Mouse (Mus musculus) activated CD4-positive, CD25-positive, alpha-beta regulatory T cell, adult 9 weeks (primary cell): Measurements from ENCODE around the gene Ogdhl. TPM values are rescaled to one million over a fixed set of nuclear protein-coding genes. Genes with fewer than 3 reads are reported as not detected.

Experiments used
- polyA plus RNA-seq: library from polyadenylated mRNA; unstranded; fragments of 100-300 nt; shearing (Covaris generic); gene quantifications from one replicate; pipeline ENCODE4 v1.2.1, GENCODE M21; 2017

Ogdhl gene
- polyA plus RNA-seq: not detected

DNA sequence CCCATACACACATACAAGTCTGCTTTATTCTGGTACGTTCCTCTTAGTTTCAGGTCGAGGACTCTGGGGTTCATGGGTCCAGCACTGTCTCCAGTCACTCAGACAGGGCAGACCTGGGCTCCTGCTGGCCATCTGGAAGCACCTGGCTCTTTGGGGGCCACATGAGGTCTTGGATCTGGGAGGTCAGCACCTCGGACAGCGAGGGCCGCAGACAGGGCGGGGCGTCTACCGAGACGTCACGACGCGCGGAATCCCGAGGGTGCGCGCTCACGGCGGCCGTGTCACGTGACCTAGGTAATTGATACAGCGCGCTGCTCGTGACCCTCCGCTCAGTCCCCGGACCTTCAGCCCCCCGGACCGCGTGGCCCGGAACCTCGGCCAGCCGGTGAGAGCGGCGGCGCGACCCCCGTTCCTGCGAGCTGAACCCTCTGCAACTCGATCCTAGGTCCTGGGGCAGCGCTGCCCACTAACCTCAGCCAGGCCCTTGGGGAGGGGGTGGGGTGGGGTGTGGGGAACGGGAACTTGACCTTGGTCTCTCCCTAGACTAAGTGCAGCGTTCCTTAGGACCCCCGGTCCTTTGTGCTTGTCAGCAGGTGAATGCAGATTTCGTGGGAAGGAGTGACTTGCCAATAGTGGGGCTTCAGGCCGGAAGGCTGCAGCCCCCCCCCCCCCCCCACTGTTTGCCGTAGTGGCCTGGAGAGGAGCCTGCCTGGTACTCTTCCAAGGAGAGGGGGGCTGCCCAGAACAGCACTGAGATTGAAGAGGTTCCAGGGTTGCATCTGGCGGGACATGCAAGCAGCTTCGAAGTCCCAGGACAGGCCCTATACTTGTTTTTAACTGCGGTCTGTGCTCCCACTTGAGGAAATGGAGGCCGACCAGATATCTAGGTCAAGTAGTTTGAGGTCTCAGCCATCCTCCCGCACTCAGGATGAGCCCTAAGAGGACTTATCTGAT, at the start of gene Ogdhl:
Ogdhl (plus strand) TSS at position 288 of the 954 bp plus-strand sequence.

DNA sequence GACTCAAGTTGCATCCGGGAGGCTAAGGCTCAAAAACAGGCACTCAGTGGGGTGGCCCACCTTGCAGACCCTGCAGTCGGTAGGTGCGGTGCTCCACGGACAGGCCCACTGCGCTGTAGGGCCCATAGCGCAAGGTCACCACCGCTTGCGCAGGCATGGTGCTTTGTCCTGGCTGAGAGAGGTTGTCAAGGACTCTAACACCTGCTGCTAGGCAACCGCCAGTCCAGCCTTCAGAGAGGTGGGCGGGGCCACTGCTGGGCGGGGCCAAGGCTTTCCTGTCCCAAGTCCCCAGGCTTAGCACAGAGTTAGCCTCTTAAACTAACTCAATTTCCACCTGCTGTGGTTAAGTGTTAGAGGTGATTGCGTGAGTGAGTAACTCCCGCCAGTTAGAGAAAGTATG, 66.4 kb downstream of the Ogdhl start, which contains the start of gene 1700024G13Rik:
1700024G13Rik (minus strand) TSS at position 196 of the 400 bp plus-strand sequence.

Other genes with a start within 250 kb of the Ogdhl start
- 21.0 TPM for gene Oxnad1, start 236.6 kb upstream of the Ogdhl start, polyA plus RNA-seq
- 99.8 TPM for gene Dph3, start 236.3 kb upstream of the Ogdhl start, polyA plus RNA-seq
- not detected for gene Msmb, start 180.0 kb upstream of the Ogdhl start, polyA plus RNA-seq
- 98.6 TPM for gene Ncoa4, start 162.2 kb upstream of the Ogdhl start, polyA plus RNA-seq
- 126 TPM for gene Timm23, start 120.1 kb upstream of the Ogdhl start, polyA plus RNA-seq
- gene Parg, start 120.1 kb upstream of the Ogdhl start, polyA plus RNA-seq: 33.2 TPM
- not detected for gene 1700024G13Rik, start 66.4 kb downstream of the Ogdhl start, polyA plus RNA-seq
- gene Slc18a3, start 142.8 kb downstream of the Ogdhl start, polyA plus RNA-seq: not detected
- not detected for gene Chat, start 144.0 kb downstream of the Ogdhl start, polyA plus RNA-seq
- 36.3 TPM for gene Ercc6, start 191.5 kb downstream of the Ogdhl start, polyA plus RNA-seq